Mouse (Mus musculus) thymus, postnatal 10 days (tissue): Measurements from ENCODE around the gene Pparg.

ENCODE experiments used
- DNase-seq, 2 experiments: peaks; one replicate each; pipeline ENCODE4 v3.0.0; 2021; ENCODE audit warnings: low spot score in 2 of 2

Gene Pparg

DNA sequence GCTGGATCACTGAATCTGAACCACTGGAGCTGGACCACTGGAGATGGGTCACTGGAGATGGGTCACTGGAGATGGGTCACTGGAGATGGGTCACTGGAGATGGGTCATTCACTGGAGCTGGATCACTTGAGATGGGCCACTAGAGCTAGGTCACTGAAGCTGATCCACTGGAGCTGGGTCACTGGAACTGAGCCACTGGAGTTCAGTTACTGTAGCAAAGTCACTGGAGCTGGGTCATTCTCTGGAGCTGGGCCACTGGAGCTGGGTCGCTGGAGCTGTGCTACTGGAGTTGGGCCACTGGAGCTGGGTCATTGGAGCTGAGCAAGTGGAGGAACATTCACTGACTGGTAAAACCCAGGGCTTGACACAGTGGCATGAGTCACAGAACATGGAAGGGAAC lies 145.7 kb downstream of the Pparg start:
- no peak for DNase-seq

DNA sequence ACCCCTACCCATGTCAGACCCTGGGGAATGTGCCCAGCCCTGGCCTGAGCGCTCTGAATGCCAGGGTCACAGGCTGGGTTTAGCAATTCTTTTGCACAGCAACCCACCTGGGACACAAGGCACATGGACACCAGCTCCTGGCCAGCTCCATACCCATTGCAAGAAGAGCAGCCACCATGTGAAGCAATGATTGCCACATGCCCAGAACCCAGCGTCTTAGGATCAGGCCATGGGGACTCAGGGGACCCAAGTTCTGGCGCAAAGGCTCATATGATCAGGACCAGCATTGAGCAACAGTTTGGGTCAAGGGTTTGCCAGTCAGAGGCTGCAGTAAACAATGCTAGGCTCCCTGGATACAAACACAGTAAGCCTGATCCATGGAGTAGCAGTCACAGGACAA lies 150.7 kb downstream of the Pparg start:
- no peak for DNase-seq

DNA sequence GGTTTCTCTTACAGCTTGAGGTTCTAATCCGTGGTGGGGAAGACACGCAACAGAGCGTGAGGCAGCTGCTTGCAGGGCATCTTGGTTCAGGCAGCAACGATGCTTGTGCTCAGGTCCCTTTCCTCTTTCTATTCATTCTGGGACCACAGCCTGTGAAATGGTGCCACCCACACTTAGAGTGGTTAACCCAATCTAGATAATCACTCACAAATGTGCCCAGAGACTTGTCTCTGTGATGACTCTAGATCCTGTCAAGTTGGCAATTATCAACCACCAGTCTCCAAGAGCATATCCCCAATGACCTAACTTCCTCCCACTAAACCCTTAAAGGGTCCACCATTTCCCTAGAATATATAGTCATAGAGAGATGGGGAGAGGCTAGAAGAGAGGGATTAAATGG lies 152.5 kb downstream of the Pparg start:
- no peak for DNase-seq

DNA sequence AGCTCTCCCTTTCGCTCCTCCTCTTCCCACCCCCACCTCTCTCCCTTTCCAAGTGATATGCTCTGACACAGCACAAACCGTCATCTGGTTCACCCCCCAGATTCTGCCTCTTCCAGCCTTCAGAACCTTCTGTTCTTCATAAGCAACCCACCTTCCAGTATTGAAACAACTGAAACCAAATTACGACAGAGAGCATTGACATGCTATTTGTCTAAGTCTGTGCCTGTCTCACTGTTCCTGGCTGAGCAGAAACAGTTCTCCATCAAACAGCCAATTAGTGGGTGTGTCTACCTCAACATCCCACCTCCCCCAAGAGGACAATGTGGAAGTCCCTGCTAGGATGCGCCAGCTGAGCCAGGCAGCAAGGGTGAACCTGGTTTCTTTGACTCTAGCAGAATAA lies 157.2 kb downstream of the Pparg start:
- no peak for DNase-seq

DNA sequence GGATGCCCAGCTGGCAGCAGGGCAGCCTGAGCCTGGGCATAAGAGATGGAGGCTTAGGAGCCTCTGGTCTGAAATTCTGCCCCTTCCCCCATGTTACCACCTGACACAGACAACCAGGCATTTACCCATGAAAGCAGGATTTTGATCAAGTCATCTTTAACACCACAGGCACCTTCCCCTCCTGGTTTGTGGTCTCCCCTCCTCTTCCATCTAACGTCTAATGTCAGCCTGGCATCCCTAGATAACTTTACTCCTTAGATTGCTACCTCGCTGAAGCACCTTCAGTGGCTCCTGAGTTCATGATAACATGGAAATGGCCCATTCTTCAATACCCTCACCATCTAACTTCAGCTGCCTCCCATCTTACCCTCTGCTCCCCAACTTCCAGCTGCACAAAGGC lies 157.6 kb downstream of the Pparg start:
- no peak for DNase-seq

DNA sequence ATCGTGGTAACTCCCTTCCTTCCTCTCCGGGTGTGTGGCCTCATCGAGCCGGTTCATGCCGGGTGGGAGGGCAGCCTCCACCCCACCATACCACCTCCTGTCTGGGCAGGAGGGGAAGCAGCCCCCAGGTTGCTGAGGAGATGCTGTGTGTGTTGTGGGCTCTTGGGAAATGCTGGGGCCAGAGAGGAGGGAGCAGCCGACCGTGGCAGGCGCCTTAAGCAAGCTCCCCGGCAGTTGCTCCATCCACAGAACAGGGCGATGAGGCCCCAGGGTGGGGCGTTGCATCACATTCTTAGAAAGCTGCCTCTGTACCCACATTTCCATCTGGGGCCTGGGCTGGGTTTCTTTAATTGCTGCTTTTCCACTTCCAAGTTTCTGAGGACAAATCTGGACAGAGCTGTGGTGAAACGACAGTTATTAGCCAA lies 158.5 kb downstream of the Pparg start:
- DNase-seq: peak; percentile 23 to 24

DNA sequence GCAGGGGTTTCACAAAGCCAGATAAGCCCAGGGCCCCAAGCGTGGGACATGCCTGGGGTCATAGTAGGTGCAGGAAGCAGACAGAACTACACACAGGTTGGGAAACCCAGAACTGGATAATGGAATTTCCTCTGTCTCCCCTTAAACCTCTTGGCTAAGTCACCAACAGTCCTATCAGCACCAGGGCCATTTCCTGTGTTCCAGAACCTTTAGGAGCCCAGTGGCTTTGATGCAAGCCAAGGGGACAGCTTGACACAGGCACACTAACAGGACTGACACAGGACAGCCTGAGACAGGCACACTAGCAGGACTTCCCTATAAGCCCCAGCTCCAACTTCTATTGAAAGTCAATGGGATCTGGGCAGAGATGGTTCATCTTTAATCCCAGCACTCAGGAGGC lies 161.2 kb downstream of the Pparg start:
- DNase-seq: no peak

DNA sequence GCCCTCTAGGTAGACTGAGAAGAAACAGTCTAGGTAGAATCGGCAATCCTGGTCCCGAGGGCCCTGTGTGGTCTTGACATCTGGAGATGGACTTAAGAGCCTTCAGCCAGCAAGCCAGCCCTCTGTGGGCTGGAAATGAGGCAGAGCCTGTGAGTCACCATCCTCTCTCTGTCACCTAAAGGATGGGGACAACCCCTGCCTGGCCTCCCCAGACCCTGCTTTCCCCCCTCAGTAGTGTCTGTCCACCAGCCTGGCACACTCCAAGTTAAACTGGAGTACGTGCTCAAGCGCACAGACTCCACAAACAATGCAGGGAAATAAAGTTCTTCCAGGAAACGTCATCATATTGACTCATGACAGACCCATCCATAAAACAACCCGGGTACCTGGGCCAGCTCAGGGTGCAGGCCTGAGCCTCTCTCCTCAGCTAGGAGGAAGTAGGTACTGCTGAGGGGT lies 162.0 kb downstream of the Pparg start:
- DNase-seq: no peak

DNA sequence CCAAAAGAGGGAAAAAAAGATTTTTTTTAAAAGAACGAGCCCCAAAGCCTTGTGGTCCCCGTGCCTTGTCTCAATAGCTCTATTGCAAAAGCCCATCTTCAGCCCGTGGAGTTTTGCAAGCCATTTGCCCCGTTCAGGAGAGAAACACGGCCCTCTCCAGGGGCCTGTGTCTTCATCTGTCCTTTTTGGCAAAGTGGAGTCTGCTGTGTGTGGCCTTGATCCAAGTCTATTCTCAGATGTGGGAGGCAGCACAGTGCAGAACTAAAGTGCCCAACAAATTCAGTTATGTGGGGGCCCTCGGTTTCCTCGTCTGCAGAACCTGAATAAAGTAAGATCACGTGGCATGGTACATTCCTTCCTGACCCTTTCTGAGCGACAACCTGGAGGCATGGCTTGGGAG lies 162.4 kb downstream of the Pparg start:
- DNase-seq: no peak

DNA sequence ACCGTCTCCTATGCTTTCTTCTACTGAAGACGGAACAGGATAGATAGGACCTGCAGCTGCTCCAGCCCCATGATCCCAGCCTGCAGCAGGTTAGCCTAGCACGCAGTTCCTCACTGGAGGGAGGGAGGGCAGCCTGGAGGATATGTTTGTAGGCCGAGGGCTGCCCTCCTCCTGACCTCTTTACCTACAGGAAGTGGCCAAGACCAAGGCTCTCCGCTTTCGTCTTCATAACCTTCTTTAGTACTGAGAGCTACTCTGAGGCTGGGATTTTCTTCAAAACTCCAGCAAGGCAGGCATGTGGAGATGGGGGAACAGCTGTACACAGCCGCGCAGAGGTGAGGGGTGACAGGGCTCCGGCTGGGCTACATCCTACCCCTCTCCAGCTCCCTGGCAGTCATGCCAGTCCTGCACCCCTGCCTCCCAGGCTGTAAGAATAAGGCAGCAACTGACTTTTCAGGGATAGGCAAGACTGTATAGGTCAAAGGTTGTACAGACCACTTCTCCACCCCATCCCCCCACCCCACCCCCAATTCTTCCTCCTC lies 163.8 kb downstream of the Pparg start:
- no peak for DNase-seq

DNA sequence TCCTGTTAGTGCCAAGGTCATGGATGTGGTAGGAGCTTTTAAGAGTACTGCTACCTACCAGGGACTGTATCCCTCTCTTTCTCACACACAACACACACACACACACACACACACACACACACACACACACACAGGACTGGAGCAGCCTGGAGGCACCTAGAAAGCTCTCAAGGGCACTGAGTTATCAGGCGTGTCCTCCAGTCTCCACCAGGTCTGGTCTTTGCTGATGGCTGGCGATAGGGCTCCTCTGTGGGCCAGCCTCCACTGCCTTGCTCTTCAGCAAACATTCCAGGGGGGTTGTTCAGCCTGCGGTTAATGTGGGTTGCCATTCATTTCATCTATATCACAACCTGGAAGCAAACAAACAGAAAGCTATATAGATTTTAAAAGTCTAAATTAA lies 166.7 kb downstream of the Pparg start:
- no peak for DNase-seq

DNA sequence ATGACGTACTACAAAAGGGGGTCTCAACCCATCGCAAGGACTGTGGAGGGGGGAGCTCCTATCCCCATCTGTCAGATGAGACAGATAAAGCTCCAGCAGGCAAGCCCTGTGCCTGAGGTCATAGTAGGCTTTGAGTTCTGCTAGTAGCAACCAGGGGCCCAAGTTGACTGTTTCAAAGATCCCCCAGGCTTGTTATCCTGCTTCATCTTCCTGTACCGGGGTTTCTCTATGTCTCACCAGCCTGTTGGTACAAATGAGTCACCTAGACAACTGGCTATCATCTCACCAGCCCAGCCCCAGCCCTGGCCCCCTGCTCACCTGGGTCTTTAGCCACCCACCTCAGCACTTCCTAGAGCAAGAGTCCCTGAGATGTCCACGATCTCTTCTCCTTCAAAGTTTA lies 167.6 kb downstream of the Pparg start:
- DNase-seq: no peak

DNA sequence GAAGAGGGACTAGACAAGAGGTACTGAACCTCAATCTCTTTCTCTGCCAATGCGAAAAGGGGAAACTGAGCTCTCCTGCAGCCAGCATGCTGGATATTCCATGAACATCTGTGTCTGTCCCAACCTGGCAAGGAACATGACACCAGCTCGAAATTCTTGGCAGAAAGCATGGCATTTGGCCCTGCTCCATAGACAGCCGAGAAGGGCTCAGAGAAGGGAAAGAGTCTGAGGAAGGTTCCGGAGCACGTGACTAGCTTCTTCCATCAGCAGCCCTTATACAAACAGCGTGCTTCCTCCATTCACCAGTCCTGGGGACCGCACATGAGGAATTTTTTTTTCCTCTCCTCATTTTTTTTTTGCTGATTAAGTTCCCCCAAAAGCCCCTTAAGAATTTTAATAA lies 173.9 kb downstream of the Pparg start:
- DNase-seq: no peak

DNA sequence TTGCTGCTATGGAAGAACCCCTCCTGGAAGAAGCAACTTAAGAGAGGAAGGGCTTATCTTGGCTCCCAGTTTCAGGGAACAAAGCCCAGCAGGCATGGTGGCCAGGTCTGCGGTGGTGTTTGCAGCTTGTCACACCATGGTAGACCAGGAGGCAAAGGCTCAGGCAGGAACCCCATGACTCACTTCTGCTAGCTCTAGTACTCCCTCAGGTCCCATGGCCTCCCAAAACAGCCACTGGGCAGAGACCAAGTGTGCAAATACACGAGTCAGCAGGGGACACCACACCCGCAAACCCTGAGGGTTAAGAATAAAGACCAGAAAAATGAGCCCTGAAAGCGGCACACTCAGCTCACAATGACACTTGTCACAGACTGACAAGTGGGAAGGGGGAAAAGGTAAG lies 175.4 kb downstream of the Pparg start:
- DNase-seq: no peak

DNA sequence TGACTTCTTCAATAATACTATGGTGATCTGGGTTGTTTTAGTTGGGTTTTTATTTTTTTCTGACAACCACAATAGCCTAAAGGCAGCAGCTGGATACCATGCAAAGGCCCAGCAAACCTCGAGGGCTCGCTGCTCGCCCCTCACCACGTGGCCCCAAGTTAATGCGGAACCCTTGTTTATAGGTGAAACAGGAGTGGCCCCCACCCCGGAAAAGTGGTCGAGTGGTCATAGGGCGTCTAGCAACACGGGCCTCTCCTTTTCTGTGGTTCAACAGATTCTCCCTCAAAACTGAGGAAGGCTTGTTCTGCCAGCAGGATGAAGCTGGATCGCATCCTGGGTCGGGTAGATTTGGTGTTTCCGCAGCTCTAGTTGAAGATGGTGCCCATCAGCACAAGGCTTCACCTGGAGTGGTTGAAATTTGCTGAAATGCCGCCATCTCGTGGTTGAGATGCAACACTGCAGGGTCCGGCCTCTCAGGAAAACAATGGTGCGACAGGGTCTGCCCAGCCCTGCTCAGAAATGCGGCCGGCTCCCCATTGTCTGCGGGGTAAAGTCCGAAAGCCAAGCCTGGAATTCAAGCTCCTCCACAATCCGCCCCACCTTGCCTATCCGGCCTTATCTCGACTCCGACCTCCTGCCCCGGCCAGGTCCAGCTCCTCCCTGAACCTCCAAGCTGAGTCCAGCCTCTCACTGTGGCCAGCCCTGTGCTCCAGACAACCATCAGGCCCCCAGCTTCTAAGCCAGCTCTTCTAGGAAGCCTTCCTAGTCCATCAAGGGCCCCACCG lies 178.1 kb downstream of the Pparg start:
- peak; percentile 70 to 83 for DNase-seq
